Mouse (Mus musculus) thymus, adult 2 months (tissue): ENCODE results near the gene Slc2a13.

Experiments used
- CTCF ChIP-seq: fragments of 200-500 bp; IDR thresholded peaks from 2 replicates; pipeline ENCODE4 v1.5.1; 2012; ENCODE audit warnings: mild to moderate bottlenecking, control low read depth, low read length, moderate library complexity, borderline replicate concordance; ENCODE audit not compliant: control insufficient read depth, poor library complexity, insufficient read depth; ENCODE audit errors: extremely low read depth
- POLR2A ChIP-seq: fragments of 200-500 bp; IDR thresholded peaks from 2 replicates; pipeline ENCODE4 v1.6.1; 2012; ENCODE audit warnings: mild to moderate bottlenecking, low read length, control low read depth, moderate library complexity; ENCODE audit not compliant: control insufficient read depth, poor library complexity, insufficient read depth; ENCODE audit errors: extremely low read depth

DNA sequence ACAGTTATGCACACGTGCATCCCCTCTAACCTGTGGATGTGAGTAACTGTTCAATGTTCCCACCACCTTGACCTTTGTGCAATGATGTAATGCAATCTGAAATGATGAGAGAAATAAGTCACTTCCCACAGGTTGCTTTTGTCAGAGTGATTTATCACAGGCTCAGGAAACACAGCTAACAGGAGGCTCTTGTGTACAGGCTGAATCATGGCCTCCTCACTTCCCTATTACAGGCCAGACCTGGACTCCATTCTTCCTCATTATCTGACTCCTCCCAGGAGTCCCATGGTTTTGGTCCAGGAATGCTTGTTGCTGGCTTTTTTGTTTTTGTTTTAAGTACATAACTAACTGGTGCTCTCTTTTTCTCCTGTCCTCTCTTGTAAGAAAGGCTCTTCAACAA lies 189.4 kb downstream of the Slc2a13 start:
- TF ChIP-seq CTCF, result no peak
- TF ChIP-seq POLR2A, result no peak
